Mouse (Mus musculus): ENCODE measurements around the gene Notch2.

Gene Notch2

DNA sequence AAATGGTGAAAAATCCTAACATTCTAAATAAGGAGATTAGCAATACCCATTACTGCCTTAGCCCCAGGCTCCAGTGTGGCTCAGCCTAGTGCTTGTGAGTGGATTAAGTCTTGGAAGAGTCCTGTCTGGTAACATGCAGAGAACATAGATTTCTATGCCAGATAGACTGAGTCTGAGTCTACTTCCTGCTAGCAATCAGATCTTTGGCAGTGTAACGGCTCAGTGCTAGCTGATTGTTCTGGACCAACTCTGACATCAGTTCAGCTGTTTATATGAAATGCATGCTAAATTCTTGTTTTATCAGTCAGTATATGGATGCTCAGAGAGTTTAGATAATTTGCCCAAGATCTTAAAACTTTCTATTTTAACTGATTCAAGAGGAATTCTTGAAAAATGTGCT is 40.5 kb downstream of the Notch2 start:
- DNase-seq, result no peak

- DNase-seq, result no peak
These were observed 41.1 kb downstream of the Notch2 start for GRCm38 (mm10) chr3:98054334-98055007.

- no peak for DNase-seq
These were observed 41.6 kb downstream of the Notch2 start for GRCm38 (mm10) chr3:98055008-98055345.

- no peak for DNase-seq
These were observed 42.7 kb downstream of the Notch2 start for GRCm38 (mm10) chr3:98055808-98056728.

DNA sequence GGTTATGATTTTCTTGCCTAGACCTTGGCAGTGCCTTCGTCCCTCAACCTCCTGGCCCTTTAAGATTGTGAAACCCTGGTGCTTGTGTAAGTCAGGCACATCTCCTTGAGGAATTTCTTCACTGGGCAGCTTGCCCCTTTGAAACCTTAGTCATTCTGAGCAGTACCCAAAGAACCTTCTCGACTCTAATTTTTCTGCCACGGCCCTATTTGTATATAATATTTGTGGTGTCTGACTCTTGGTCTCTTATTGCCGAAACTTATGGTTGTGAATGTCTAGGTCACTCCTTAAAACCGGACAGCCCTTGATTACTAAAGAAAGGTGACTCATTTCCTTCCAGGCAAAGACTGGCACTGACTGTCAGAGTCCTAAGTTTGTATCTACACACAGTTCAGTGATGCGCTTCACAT is 43.6 kb downstream of the Notch2 start:
- no peak for DNase-seq

GRCm38 (mm10) chr3:98059076-98059475 is 45.7 kb downstream of the Notch2 start:
- DNase-seq, result no peak

GRCm38 (mm10) chr3:98060981-98061660 is 47.8 kb downstream of the Notch2 start:
- DNase-seq, result no peak

DNA sequence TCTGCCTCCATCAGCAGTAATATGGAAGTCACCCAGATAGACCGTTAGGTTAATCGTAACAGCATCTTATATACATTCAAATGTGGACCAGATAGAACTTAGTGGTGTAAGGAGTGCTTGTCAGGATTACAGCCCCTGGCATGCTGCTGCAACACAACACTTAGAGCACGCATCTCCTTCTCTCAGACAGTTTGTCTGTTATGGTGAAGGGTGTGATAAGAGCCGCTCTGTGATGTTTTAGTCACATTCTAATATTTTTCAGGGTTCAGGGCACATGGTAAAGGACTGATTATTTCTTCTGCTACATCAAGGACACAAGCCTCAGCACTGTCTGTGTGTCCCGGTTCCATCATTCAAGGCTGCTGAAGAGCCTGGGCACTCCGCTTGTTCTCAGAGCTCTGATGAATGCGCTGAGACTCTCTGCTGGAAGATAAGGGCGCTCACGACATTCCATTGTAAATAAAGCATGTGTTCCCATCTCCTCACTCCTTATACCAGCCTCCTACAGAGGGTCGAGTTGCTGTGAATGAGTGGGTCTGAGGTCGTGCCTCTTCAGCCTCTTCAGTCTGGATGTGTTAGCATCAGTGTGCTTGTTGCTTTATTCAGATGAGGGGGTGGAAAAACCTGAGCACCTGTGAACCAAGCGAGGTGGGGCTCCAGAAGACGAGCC is 48.5 kb downstream of the Notch2 start:
- no peak for DNase-seq

- no peak for DNase-seq
These were observed 49.4 kb downstream of the Notch2 start for GRCm38 (mm10) chr3:98062591-98063185.

DNA sequence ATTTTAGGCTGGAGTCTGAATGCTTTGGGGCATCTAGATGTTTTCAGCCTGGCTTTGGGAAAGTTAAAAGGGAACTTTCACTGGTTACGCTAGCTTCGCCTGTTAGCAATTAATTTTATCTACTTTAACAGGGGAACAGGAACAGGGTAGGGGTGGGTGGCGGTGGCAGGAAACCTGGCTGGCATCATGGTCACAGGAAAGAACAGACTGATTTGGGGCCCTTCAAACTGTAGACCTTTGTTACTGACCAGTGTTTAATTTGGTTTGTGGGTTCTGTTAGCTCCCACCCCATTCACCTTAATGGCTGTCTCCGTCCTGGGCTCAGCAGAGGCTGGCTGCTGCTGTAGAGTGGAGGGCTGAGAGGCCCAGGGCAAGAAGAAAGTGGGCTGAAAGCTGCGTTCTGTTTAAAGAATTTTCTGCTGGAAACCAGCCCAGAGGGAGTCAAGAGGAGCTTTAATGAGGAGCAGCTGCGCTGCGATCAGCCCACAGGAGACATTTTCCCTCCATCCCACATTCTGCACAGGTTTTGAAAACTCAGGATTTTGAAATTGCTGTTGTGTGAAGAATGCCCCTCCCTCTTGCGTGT is 50.0 kb downstream of the Notch2 start:
- no peak for DNase-seq

GRCm38 (mm10) chr3:98063833-98064232 is 50.5 kb downstream of the Notch2 start:
- no peak for DNase-seq

DNA sequence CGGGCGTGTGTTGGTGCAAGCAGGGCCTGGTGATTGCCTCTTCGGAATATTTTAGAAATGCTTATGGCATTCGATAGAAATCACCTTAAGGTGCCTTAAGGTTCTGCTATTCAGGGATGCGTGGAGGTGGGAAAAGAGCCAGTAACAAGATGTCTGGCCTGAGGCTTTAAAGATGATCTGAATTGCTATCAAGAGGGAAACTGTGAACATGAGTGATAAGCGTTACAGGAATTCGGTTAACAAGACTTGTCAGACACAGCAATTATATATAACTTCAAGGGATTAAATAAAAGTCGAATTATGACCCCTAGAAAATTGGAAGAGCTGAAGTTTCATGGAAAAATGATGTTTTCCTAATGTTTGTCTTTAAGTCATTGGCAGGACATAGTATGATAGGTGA is 51.7 kb downstream of the Notch2 start:
- no peak for DNase-seq

DNA sequence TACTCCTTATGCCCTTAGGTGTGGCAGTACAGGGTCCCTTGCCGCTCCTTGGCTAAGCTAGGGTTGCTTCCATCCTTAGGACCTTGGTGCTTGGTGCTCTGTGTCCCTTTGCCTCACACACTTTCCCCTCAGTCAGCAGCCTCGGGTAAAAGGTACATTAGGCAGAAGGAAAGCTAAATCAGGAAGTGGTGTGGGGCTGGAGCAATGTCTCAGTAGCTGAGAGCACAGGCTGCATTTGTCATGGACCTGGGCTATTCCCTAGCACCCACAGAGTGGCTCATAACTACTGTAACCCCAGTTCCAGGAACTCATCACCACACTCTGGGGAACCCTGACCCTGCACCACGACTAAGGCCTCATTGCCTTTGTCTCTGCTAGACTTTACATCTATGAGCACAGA is 53.1 kb downstream of the Notch2 start:
- no peak for DNase-seq

DNA sequence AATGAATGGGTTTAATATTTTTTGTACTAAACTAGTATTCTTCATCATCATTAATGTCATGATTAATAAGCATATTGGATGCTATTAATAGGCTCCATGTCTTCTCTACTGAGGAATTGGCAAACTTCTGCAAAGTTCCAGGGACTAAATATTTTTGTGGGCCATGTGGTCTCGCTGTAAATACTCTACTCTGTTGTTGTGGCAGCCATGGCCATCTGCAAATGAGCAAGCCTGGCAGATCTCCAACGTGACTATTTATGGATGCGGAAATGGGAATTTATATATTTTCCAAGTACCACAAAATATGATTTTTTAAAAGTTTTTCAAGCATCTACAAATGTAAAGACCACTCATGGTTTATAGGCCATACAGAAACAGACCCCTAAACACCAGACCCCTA is 54.1 kb downstream of the Notch2 start:
- DNase-seq, result no peak

GRCm38 (mm10) chr3:98067852-98068491 is 54.6 kb downstream of the Notch2 start:
- no peak for DNase-seq

GRCm38 (mm10) chr3:98069161-98069560 is 55.8 kb downstream of the Notch2 start:
- no peak for DNase-seq

- no peak for DNase-seq
These were observed 56.5 kb downstream of the Notch2 start for GRCm38 (mm10) chr3:98069856-98070255.

DNA sequence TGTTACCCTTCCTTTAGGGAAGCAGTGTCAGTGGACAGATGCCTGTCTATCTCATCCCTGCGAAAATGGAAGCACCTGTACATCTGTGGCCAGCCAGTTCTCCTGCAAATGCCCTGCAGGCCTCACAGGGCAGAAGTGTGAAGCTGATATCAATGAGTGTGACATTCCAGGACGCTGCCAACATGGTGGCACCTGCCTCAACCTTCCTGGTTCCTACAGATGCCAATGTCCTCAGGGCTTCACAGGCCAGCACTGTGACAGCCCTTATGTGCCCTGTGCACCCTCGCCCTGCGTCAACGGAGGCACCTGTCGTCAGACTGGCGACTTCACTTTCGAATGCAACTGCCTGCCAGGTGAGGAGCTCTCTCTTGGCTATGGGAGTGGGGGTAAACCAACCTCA is 59.2 kb downstream of the Notch2 start:
- no peak for DNase-seq

DNA sequence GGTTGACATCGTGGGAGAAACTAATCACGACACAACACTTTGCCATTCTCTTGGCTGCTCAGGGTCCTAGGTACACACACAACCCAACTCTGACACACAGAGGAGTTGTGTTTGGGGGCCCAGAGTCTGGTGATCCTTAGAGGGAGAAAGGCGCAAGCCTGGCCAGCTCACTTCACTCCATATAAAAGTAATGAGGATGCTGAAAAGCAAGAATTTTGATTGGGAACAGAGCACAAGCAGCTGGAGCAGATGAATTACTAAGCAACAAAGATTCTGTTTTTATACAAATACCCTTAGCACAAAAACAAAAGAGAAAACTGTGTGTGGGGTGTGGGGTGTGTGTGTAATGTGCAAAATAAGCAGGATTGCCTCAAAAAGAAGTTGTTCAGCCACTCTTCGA is 60.2 kb downstream of the Notch2 start:
- DNase-seq, result no peak

DNA sequence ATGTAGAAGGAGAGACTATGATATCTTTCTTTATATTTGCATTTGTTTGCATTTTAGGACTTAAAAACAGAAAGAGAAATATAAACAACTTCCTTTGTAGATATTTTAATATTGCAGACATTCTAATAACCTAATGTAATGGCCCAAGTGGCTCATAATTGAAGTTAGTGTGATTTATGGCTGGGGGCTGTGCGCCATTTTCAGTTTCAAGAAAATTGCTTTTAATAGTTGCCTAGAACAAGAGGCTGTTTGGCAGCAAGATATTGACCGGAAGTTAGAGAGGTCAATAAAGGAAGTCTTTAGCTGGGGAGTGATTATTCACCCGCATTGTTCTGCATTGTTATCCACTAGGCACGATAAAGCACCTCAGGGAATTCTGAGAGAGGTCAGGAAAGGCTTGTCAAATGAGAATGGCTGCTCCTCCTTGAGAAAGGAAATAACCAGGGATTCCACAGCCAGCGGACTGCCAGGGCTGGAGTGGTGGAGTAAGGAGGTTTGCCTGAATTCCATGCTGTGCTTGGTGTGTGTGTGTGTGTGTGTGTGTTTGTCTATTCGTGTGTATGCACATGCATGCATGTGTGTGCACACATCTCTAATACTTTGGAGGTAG is 61.4 kb downstream of the Notch2 start:
- DNase-seq, result no peak

GRCm38 (mm10) chr3:98077866-98078265 is 64.5 kb downstream of the Notch2 start:
- DNase-seq, result no peak

Data from cerebellum, adult 11 months (tissue).